Mouse (Mus musculus) ovary, postnatal 14 days (tissue): ENCODE measurements around the gene Plekhg1.

Source experiments
- DNase-seq: peaks from one replicate; pipeline ENCODE4 v3.0.0; 2022; ENCODE audit warnings: low spot score

Plekhg1 gene

GRCm38 (mm10) chr10:3743069-3743468 lies 2.9 kb downstream of the Plekhg1 start:
- DNase-seq, result no peak

- no peak for DNase-seq
Measured at GRCm38 (mm10) chr10:3743826-3744225, 3.7 kb downstream of the Plekhg1 start.

- no peak for DNase-seq
Measured at GRCm38 (mm10) chr10:3746794-3747518, 6.8 kb downstream of the Plekhg1 start.

GRCm38 (mm10) chr10:3749580-3749979 lies 9.4 kb downstream of the Plekhg1 start:
- DNase-seq, result no peak

- no peak for DNase-seq
Measured at GRCm38 (mm10) chr10:3761992-3762391, 21.8 kb downstream of the Plekhg1 start.

GRCm38 (mm10) chr10:3763199-3763598 lies 23.0 kb downstream of the Plekhg1 start:
- DNase-seq, result no peak

- DNase-seq, result no peak
Measured at GRCm38 (mm10) chr10:3769131-3769530, 29.0 kb downstream of the Plekhg1 start.

- DNase-seq, result no peak
Measured at GRCm38 (mm10) chr10:3774330-3774729, 34.2 kb downstream of the Plekhg1 start.

- DNase-seq, result no peak
Measured at GRCm38 (mm10) chr10:3776761-3777160, 36.6 kb downstream of the Plekhg1 start.

- DNase-seq, result no peak
Measured at GRCm38 (mm10) chr10:3785362-3785761, 45.2 kb downstream of the Plekhg1 start.

GRCm38 (mm10) chr10:3786531-3786930 lies 46.4 kb downstream of the Plekhg1 start:
- no peak for DNase-seq

- DNase-seq, result no peak
Measured at GRCm38 (mm10) chr10:3787006-3787405, 46.8 kb downstream of the Plekhg1 start.

- DNase-seq, result no peak
Measured at GRCm38 (mm10) chr10:3793825-3794224, 53.7 kb downstream of the Plekhg1 start.

GRCm38 (mm10) chr10:3799455-3799854 lies 59.3 kb downstream of the Plekhg1 start:
- no peak for DNase-seq

- DNase-seq, result no peak
Measured at GRCm38 (mm10) chr10:3801254-3801653, 61.1 kb downstream of the Plekhg1 start.

- DNase-seq, result no peak
Measured at GRCm38 (mm10) chr10:3805334-3805733, 65.2 kb downstream of the Plekhg1 start.

GRCm38 (mm10) chr10:3807980-3808379 lies 67.8 kb downstream of the Plekhg1 start:
- no peak for DNase-seq

GRCm38 (mm10) chr10:3810476-3811273 lies 70.5 kb downstream of the Plekhg1 start:
- DNase-seq, result no peak

GRCm38 (mm10) chr10:3818940-3819701 lies 79.0 kb downstream of the Plekhg1 start:
- DNase-seq, result no peak

GRCm38 (mm10) chr10:3823826-3824225 lies 83.7 kb downstream of the Plekhg1 start:
- no peak for DNase-seq

GRCm38 (mm10) chr10:3826043-3826442 lies 85.9 kb downstream of the Plekhg1 start:
- DNase-seq, result no peak

GRCm38 (mm10) chr10:3827368-3827767 lies 87.2 kb downstream of the Plekhg1 start:
- no peak for DNase-seq

GRCm38 (mm10) chr10:3829472-3829871 lies 89.3 kb downstream of the Plekhg1 start:
- no peak for DNase-seq
